Mouse (Mus musculus): ENCODE measurements around the gene Babam2. TPM values are rescaled to one million over a fixed set of nuclear protein-coding genes. Genes with fewer than 3 reads are reported as not detected.

Gene Babam2
- polyA plus RNA-seq, 1 experiment from 2014 or later = 69.4 TPM

DNA sequence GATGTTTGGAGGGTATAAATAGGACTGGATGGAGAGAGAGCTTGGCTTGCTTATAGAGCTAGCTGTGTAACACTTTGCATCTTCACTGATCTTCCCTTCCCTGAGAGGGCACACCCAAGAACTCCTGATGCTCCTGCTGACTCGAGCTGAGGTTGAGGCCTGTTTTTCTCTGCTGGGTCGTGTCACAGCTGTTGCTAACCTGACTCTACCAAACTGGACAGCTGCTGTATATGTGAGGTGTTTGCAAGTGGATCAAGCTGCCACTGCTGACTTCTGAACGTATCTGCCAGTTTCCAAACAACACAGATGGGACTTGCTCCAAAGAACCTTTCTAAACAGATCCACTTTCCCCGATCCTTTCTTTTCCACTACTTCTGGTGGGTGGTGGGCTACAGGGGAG is 9.3 kb downstream of the Babam2 start:
- no peak for ATAC-seq (ENCODE audit: low FRiP score, low TSS enrichment)
- Histone ChIP-seq H3K4me2 (replicated peaks; ENCODE audit: low read depth, low read length) (no peak overlapping the region), H3K9me3 (ENCODE audit: low read length) (no peaks in the 10 kb centered on the region), H3K27ac (ENCODE audit: low read length) (no peak overlapping the region), H3K27me3 (ENCODE audit: insufficient read depth, low read length) (no peaks in the 10 kb centered on the region), H3K9ac (replicated peaks; ENCODE audit: low read length) (no peak overlapping the region), H3K4me1 (ENCODE audit: insufficient read depth, low read length) (no peaks in the 10 kb centered on the region), H3K4me3 (ENCODE audit: low read length) (no peak overlapping the region), H3K36me3 (ENCODE audit: insufficient read depth, low read length) (peaks cover 8% of the 10 kb centered on the region; the same call in 1 of the 2 replicates)
- 81% methylated on average over 4 of the region's 4 CpGs for WGBS

DNA sequence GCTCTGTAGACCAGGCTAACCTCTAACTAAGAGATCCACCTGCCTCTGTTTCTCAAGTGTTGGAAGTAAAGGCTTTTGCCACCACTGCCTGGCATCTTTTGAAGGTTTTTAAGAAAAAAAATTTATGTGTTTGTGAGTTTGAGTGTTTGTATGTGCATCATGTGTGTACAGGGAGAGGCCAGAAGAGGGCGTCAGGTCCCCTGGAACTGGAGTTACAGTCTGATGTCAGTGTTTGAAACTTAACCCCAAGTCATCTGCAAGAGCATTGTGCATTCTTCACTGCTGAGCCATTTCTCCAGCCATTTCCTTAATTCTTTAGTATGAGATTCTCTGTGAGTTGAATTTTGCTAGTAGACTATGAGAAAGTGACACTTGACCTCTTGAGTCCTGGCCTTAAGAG is 11.9 kb downstream of the Babam2 start:
- ATAC-seq (ENCODE audit: low FRiP score, low TSS enrichment) = no peak
- no peak overlapping the region for H3K27ac ChIP-seq (ENCODE audit: low read length)
- H3K4me3 ChIP-seq (ENCODE audit: low read length) = no peak overlapping the region
- peaks cover 4% of the 10 kb centered on the region; the same call in 1 of the 2 replicates for H3K4me1 ChIP-seq (ENCODE audit: insufficient read depth, low read length)
- 0 out of 2 replicates have a peak, but pooled peaks cover 4% of the 10 kb centered on the region for H3K36me3 ChIP-seq (ENCODE audit: insufficient read depth, low read length)
- no peaks in the 10 kb centered on the region for H3K9me3 ChIP-seq (ENCODE audit: low read length)
- 97% methylated on average over 1 of the region's 1 CpGs for WGBS
- H3K9ac ChIP-seq (replicated peaks; ENCODE audit: low read length) = no peak overlapping the region
- no peak overlapping the region for H3K4me2 ChIP-seq (replicated peaks; ENCODE audit: low read depth, low read length)
- no peaks in the 10 kb centered on the region for H3K27me3 ChIP-seq (ENCODE audit: insufficient read depth, low read length)

DNA sequence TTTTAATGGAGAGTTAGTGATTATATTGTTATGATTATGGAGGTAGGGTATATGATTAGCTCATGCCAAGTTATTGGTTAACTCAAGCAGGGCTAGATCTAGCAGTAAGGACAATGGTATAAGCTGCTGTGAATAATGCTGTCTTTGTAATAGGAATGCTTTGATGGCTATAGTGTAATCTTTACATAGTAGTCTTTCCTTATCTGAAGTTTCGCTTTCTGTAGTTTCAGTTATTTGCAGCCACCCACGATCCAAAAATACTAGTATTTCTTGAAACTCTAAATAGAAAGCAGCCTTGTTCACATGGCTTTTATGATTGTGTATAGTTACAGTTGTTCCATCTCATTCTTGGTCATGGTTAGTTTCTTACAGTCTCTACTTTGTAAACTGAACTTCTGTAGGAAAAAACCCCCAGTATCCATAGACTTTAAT is 15.8 kb downstream of the Babam2 start:
- WGBS = 59% methylated on average over 2 of the region's 2 CpGs
- peaks cover 11% of the 10 kb centered on the region; the same call in 1 of the 2 replicates for H3K4me1 ChIP-seq (ENCODE audit: insufficient read depth, low read length)
- H3K27me3 ChIP-seq (ENCODE audit: insufficient read depth, low read length) = no peaks in the 10 kb centered on the region
- no peak overlapping the region for H3K4me2 ChIP-seq (replicated peaks; ENCODE audit: low read depth, low read length)
- H3K27ac ChIP-seq (ENCODE audit: low read length) = peak overlapping the region; percentile 93
- H3K9me3 ChIP-seq (ENCODE audit: low read length) = no peaks in the 10 kb centered on the region
- ATAC-seq (ENCODE audit: low FRiP score, low TSS enrichment) = peak; percentile 83
- no peaks in the 10 kb centered on the region for H3K36me3 ChIP-seq (ENCODE audit: insufficient read depth, low read length)
- no peak overlapping the region for H3K9ac ChIP-seq (replicated peaks; ENCODE audit: low read length)
- H3K4me3 ChIP-seq (ENCODE audit: low read length) = no peak overlapping the region

DNA sequence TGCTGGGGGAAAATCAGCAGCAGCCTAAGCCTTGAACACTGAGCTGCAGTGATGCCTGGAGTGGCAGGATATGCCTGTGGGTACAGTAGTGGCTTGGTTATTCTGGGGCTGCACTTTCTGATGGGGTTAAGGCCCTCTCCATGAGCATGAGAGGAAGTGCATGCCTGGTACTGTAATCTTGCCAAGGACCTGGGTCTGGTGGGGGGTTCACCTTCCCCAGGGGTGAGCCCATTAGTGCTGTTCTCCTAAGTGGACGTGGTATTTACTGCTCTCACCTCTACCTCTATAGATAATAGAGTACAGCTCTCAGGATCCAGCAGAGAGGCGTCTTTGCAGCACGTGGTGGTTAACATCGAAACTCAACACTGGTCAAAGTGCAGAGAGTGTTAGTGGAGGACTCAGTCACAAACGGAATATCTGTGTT is 16.4 kb downstream of the Babam2 start:
- no peak for ATAC-seq (ENCODE audit: low FRiP score, low TSS enrichment)

DNA sequence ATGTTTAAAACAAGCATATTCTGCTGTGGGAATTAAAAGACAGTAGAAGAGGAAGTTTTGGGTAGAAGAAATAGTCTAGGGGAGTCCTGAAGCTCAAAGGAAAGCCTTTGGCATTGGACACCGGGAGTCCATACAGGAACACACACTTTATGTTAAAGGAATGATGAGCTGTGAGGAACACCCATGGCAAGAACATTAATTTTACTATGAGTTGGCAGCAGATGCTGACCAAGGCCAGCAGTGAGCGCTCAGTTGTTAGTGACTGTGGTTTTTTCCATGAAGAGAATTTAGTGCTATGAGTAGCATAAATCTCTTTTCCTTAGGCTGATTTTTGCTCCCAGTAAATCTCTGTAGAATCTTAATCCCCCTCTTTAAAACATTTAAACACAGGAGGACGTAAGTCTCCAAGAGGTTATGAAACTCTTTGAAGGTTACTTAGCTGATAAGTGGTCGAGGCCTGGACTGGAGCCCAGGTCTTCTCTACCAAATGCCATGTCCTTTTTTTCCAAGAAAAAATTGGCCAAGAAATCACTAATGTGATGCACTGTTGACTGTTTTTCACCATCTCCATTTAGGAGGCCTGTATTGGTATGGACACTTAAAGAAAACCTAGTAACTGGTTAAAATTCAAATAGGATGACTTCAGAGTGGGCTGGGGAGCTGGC is 18.1 kb downstream of the Babam2 start:
- Histone ChIP-seq H3K4me1 (ENCODE audit: insufficient read depth, low read length) (peaks cover 18% of the 10 kb centered on the region; the same call in 1 of the 2 replicates), H3K27me3 (ENCODE audit: insufficient read depth, low read length) (no peaks in the 10 kb centered on the region), H3K4me3 (ENCODE audit: low read length) (no peak overlapping the region), H3K9ac (replicated peaks; ENCODE audit: low read length) (no peak overlapping the region), H3K27ac (ENCODE audit: low read length) (peak overlapping the region; percentile 66; the same call in 1 of the 2 replicates), H3K36me3 (ENCODE audit: insufficient read depth, low read length) (no peaks in the 10 kb centered on the region), H3K4me2 (replicated peaks; ENCODE audit: low read depth, low read length) (no peak overlapping the region), H3K9me3 (ENCODE audit: low read length) (no peaks in the 10 kb centered on the region)
- no peak for ATAC-seq (ENCODE audit: low FRiP score, low TSS enrichment)
- WGBS = 58% methylated on average over 4 of the region's 4 CpGs

More for the DNA sequence above, 16.4 kb downstream of the Babam2 start:
- H3K27me3 ChIP-seq (ENCODE audit: insufficient read depth, low read length) = no peaks in the 10 kb centered on the region
- no peaks in the 10 kb centered on the region for H3K36me3 ChIP-seq (ENCODE audit: insufficient read depth, low read length)
- no peak overlapping the region for H3K4me3 ChIP-seq (ENCODE audit: low read length)
- WGBS = 49% methylated on average over 5 of the region's 5 CpGs
- H3K4me1 ChIP-seq (ENCODE audit: insufficient read depth, low read length) = peaks cover 13% of the 10 kb centered on the region; the same call in 1 of the 2 replicates
- H3K9ac ChIP-seq (replicated peaks; ENCODE audit: low read length) = no peak overlapping the region
- H3K27ac ChIP-seq (ENCODE audit: low read length) = peak overlapping the region; percentile 90
- H3K4me2 ChIP-seq (replicated peaks; ENCODE audit: low read depth, low read length) = no peak overlapping the region
- no peaks in the 10 kb centered on the region for H3K9me3 ChIP-seq (ENCODE audit: low read length)

DNA sequence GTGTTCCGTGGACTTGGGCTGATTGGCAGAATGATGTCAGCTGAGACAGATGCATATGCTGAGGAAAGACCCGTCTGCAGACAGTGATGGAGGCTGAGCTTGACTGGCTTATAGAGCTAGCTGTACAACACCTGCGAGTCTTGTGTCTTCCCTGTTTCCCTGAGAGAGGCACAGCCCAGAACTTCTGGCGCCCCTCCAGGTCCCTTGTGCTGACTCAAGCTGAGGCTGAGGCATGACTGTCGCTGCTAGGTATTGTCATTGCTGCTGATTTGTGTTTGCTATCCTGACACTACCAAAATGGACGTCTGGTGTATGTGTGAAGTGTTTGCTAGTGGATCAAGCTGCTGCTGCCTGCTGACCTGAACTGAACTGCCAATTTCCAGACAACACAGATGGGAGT is 27.0 kb downstream of the Babam2 start:
- H3K9ac ChIP-seq (replicated peaks; ENCODE audit: low read length) = no peak overlapping the region
- no peak overlapping the region for H3K27ac ChIP-seq (ENCODE audit: low read length)
- no peaks in the 10 kb centered on the region for H3K9me3 ChIP-seq (ENCODE audit: low read length)
- WGBS = 66% methylated on average over 6 of the region's 6 CpGs
- ATAC-seq (ENCODE audit: low FRiP score, low TSS enrichment) = no peak
- no peaks in the 10 kb centered on the region for H3K4me1 ChIP-seq (ENCODE audit: insufficient read depth, low read length)
- no peak overlapping the region for H3K4me2 ChIP-seq (replicated peaks; ENCODE audit: low read depth, low read length)
- H3K36me3 ChIP-seq (ENCODE audit: insufficient read depth, low read length) = no peaks in the 10 kb centered on the region
- H3K4me3 ChIP-seq (ENCODE audit: low read length) = no peak overlapping the region
- no peaks in the 10 kb centered on the region for H3K27me3 ChIP-seq (ENCODE audit: insufficient read depth, low read length)

DNA sequence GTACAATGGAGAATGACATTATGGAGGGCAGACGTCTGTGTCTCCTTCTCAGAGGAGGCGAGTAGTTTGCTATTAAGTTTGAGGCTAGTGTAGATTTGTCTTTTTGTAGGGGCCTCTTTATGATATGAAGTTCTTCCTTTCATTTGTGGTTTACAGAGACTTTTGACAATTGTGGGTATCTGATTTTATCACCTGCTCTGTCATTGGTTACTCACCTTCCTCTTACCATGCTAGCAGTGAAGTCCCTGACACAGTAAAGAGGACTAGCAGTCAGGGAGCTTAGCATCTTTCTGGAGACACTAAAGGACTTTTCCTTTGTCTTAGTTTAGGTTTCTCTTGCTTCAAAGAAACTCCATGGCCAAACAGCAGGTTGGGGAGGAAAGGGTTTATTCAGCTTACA is 28.4 kb downstream of the Babam2 start:
- WGBS = 88% methylated on average over 2 of the region's 2 CpGs
- no peak overlapping the region for H3K4me3 ChIP-seq (ENCODE audit: low read length)
- peaks cover 7% of the 10 kb centered on the region; the same call in 1 of the 2 replicates for H3K4me1 ChIP-seq (ENCODE audit: insufficient read depth, low read length)
- H3K36me3 ChIP-seq (ENCODE audit: insufficient read depth, low read length) = no peaks in the 10 kb centered on the region
- H3K9me3 ChIP-seq (ENCODE audit: low read length) = no peaks in the 10 kb centered on the region
- no peak overlapping the region for H3K27ac ChIP-seq (ENCODE audit: low read length)
- H3K9ac ChIP-seq (replicated peaks; ENCODE audit: low read length) = no peak overlapping the region
- H3K27me3 ChIP-seq (ENCODE audit: insufficient read depth, low read length) = no peaks in the 10 kb centered on the region
- ATAC-seq (ENCODE audit: low FRiP score, low TSS enrichment) = no peak
- no peak overlapping the region for H3K4me2 ChIP-seq (replicated peaks; ENCODE audit: low read depth, low read length)

DNA sequence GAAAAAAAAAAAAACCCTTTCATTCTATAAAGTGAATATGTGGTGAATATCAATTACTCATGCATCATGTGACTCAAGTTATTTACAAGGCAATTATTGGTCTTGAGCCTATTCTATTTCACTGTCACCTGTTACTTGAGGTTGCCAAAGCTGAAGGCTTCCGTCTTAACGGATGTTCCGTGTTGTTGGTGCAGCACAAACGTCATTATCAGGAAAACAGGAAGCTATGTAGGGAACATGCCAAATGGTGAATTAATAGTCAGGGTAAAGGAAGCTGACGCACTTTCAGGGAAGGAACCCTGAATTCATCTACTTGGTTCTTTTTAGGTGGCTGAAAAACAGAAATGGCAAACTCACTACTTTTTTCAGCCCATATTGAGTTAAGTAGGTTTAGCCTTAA is 30.0 kb downstream of the Babam2 start:
- no peaks in the 10 kb centered on the region for H3K27me3 ChIP-seq (ENCODE audit: insufficient read depth, low read length)
- no peak overlapping the region for H3K9ac ChIP-seq (replicated peaks; ENCODE audit: low read length)
- WGBS = 65% methylated on average over 5 of the region's 5 CpGs
- H3K4me2 ChIP-seq (replicated peaks; ENCODE audit: low read depth, low read length) = no peak overlapping the region
- no peak for ATAC-seq (ENCODE audit: low FRiP score, low TSS enrichment)
- no peak overlapping the region for H3K27ac ChIP-seq (ENCODE audit: low read length)
- H3K4me1 ChIP-seq (ENCODE audit: insufficient read depth, low read length) = peaks cover 12% of the 10 kb centered on the region; the same call in 1 of the 2 replicates
- H3K9me3 ChIP-seq (ENCODE audit: low read length) = no peaks in the 10 kb centered on the region
- H3K36me3 ChIP-seq (ENCODE audit: insufficient read depth, low read length) = no peaks in the 10 kb centered on the region
- no peak overlapping the region for H3K4me3 ChIP-seq (ENCODE audit: low read length)

DNA sequence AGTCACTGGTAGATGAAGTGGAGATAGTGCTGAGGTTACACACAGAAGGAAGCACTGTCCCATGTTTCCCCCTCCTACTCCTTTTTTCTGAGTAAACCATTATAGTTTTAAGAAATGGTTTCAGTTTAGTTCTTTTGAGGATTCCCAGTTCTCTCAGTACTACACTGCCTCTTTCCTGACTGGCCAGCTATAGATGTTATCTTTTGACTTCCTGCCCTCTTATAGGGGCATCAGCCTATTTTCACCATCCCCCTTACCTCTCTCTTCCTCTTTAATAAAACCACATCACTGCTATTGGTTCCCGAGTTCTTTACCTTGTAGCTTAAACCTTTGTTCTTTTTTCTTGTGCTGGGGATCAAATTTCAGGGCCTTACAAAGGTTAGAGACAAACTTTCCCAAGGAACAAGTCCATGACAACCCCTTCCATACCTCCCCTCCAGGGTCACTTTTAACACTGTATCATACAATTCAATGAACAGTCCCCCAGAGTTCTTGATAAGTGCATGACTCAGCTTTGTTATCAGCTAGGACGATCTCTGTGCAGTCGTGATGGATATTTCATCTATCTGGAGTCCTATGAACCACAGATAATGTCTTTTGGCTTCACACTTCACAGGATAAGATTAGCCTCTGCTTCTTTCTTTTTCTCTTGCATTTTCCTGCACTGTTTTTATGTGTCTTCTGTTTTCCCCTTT is 35.3 kb downstream of the Babam2 start:
- peak overlapping the region; percentile 69 for H3K27ac ChIP-seq (ENCODE audit: low read length)
- no peak overlapping the region for H3K4me2 ChIP-seq (replicated peaks; ENCODE audit: low read depth, low read length)
- H3K9ac ChIP-seq (replicated peaks; ENCODE audit: low read length) = no peak overlapping the region
- H3K4me1 ChIP-seq (ENCODE audit: insufficient read depth, low read length) = peaks cover 18% of the 10 kb centered on the region; the same call in 1 of the 2 replicates
- H3K4me3 ChIP-seq (ENCODE audit: low read length) = no peak overlapping the region
- no peak for ATAC-seq (ENCODE audit: low FRiP score, low TSS enrichment)
- no peaks in the 10 kb centered on the region for H3K9me3 ChIP-seq (ENCODE audit: low read length)
- H3K27me3 ChIP-seq (ENCODE audit: insufficient read depth, low read length) = no peaks in the 10 kb centered on the region
- H3K36me3 ChIP-seq (ENCODE audit: insufficient read depth, low read length) = 0 out of 2 replicates have a peak, but pooled peaks cover 3% of the 10 kb centered on the region
- 26% methylated on average over 3 of the region's 3 CpGs for WGBS

DNA sequence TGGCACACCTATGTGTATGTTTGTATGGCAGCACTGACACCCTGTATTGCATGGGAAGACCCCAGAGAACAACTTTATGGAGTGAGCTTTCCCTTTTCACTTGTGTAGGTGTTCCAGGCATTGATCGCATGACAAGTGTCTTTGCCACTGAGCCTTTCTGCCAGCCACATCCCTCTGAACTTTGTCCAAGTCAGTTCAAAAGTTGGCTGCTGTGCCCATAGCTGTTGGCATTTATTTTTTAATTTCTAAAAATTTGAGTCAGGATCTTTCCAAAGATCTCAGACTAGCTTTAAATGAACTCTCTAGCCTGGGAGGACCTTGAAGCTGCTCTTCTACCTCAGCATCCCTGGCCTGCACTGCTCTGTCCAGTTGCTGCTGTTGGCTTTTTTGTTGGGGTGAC is 44.4 kb downstream of the Babam2 start:
- H3K9me3 ChIP-seq (ENCODE audit: low read length) = no peaks in the 10 kb centered on the region
- no peak for ATAC-seq (ENCODE audit: low FRiP score, low TSS enrichment)
- H3K4me2 ChIP-seq (replicated peaks; ENCODE audit: low read depth, low read length) = no peak overlapping the region
- H3K4me3 ChIP-seq (ENCODE audit: low read length) = no peak overlapping the region
- H3K27me3 ChIP-seq (ENCODE audit: insufficient read depth, low read length) = no peaks in the 10 kb centered on the region
- H3K27ac ChIP-seq (ENCODE audit: low read length) = no peak overlapping the region
- 92% methylated on average over 1 of the region's 1 CpGs for WGBS
- H3K36me3 ChIP-seq (ENCODE audit: insufficient read depth, low read length) = no peaks in the 10 kb centered on the region
- no peak overlapping the region for H3K9ac ChIP-seq (replicated peaks; ENCODE audit: low read length)
- H3K4me1 ChIP-seq (ENCODE audit: insufficient read depth, low read length) = no peaks in the 10 kb centered on the region
